Mouse (Mus musculus) bone marrow, adult 2 months (tissue): ENCODE results near the gene Cldn14.

Source experiments
- CTCF ChIP-seq: fragments of 200-500 bp; IDR thresholded peaks from 2 replicates; pipeline ENCODE4 v1.5.1; 2011; ENCODE audit warnings: low read length, control low read depth; ENCODE audit not compliant: control insufficient read depth, insufficient read depth
- POLR2A ChIP-seq: fragments of 200-500 bp; IDR thresholded peaks from 2 replicates; pipeline ENCODE4 v1.6.1; 2011; ENCODE audit warnings: low read depth, mild to moderate bottlenecking, control low read depth, low read length, borderline replicate concordance; ENCODE audit not compliant: control insufficient read depth

DNA sequence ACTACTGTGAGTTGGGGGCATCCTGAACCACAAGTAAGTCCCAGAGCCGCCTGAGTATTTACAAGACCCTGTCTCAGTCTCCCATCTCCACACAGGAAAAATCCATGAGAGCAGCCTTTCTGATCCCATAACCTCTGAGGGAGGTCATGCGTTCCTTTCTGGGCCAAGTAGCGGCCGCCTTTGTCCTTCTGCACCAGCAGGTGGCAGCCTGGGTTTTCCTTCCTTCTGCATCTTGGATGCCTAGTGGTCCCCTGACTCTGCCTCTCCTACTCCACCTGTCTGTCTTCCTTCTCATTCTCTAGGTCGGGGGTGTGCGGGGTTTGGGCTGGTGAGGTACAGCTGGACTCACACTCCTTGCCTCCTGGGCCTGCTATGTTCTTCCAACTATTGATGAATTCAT, 105.6 kb downstream of the Cldn14 start:
- TF ChIP-seq CTCF (peak; percentile 26; the same call in 1 of the 2 replicates), POLR2A (no peak)
